Mouse (Mus musculus) heart, adult 2 months (tissue): ENCODE results near the gene Eif4e.

Source experiments
- CTCF ChIP-seq: fragments of 200-600 bp; IDR thresholded peaks from 2 replicates; pipeline ENCODE4 v1.8.1; 2022; ENCODE audit warnings: antibody characterized with exemption, mild to moderate bottlenecking, moderate library complexity
- EP300 ChIP-seq: fragments of 200-500 bp; IDR thresholded peaks from 2 replicates; pipeline ENCODE4 v1.6.1; 2011; ENCODE audit warnings: low read depth, low read length, control low read depth; ENCODE audit not compliant: insufficient read depth
- POLR2A ChIP-seq: fragments of 200-500 bp; IDR thresholded peaks from 2 replicates; pipeline ENCODE4 v1.6.1; 2011; ENCODE audit warnings: mild to moderate bottlenecking, low read depth, low read length, control low read depth; ENCODE audit not compliant: insufficient read depth

DNA sequence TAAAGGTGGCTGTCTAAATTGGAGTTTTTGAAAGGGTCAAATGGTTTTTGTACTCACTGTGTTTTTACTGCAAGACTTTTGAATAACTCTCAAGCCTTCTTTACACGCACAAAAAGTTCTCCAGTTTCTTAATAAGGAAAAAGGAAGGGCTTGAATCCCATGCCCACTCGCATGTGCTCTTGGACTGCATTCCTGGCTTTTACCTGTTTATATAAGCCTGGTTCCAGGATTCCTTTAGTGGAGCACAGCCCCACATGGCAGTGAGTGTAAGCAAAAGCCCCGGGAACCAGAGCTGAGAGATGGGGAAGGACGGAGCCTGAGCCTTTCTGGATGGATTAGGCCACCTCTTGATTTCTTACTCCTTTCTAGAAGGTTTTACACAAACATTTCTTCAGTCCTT lies 23.1 kb downstream of the Eif4e start:
- no peak for TF ChIP-seq CTCF
- TF ChIP-seq EP300: no peak
- no peak for TF ChIP-seq POLR2A
